Mouse (Mus musculus) stomach, embryonic 15.5 days (tissue): ENCODE results near the gene Fabp3. TPM values are rescaled to one million over a fixed set of nuclear protein-coding genes. Genes with fewer than 3 reads are reported as not detected.

Experiments used
- ATAC-seq: fragments of 200-750 bp; cut with Nextera tagmentation; 2 replicates; pipeline ENCODE4 v1.8.0; 2017; ENCODE audit warnings: low read depth, moderate number of reproducible peaks, moderate TSS enrichment; ENCODE audit not compliant: insufficient read depth, low FRiP score
- H3K27ac ChIP-seq: fragments of 300-500 bp; sonication (generic); 2 replicates; pipeline ENCODE4 v1.5.1; 2015; ENCODE audit warnings: mild to moderate bottlenecking, inconsistent platforms
- H3K27me3 ChIP-seq: fragments of 300-500 bp; sonication (generic); replicated peaks from 2 replicates; pipeline ENCODE4 v1.6.1; 2015; ENCODE audit warnings: inconsistent platforms
- H3K36me3 ChIP-seq: fragments of 300-500 bp; sonication (generic); 2 replicates; pipeline ENCODE4 v1.6.1; 2015; ENCODE audit warnings: inconsistent platforms
- H3K4me1 ChIP-seq: fragments of 300-500 bp; sonication (generic); 2 replicates; pipeline ENCODE4 v1.6.1; 2015; ENCODE audit warnings: inconsistent platforms
- H3K4me2 ChIP-seq: fragments of 300-500 bp; sonication (generic); 2 replicates; pipeline ENCODE4 v1.6.1; 2015; ENCODE audit warnings: mild to moderate bottlenecking, inconsistent platforms
- H3K4me3 ChIP-seq: fragments of 300-500 bp; sonication (generic); replicated peaks from 2 replicates; pipeline ENCODE4 v1.5.1; 2015; ENCODE audit warnings: inconsistent platforms
- H3K9ac ChIP-seq: fragments of 300-500 bp; sonication (generic); 2 replicates; pipeline ENCODE4 v1.6.1; 2015; ENCODE audit warnings: inconsistent platforms
- H3K9me3 ChIP-seq: fragments of 300-500 bp; sonication (generic); 2 replicates; pipeline ENCODE4 v1.6.1; 2016; ENCODE audit warnings: inconsistent platforms
- WGBS: fragments of 180-500 bp; shearing (Covaris S2); methylation state at CpG from one replicate; pipeline ENCODE4 v1.1.7; 2015; 5-methylcytosine and 5-hydroxymethylcytosine counted together
- polyA plus RNA-seq: library from polyadenylated mRNA; unstranded; fragments of >200 nt; fragmentation: Nextera tagmentation; extraction: Ambion mirVana; gene quantifications from 2 replicates; pipeline ENCODE4 v1.2.1, GENCODE M21; 2015

The Fabp3 gene
- polyA plus RNA-seq, 1 experiment from 2014 or later: 7.4 TPM

- peak; percentile 48; the same call in 1 of the 2 replicates for ATAC-seq
- peak overlapping the region; percentile 97 for H3K4me2 ChIP-seq
- peaks cover 11% of the 10 kb centered on the region; the same call in 1 of the 2 replicates for H3K4me1 ChIP-seq
- peaks cover 12% of the 10 kb centered on the region; the same call in 1 of the 2 replicates for H3K27me3 ChIP-seq
- H3K9me3 ChIP-seq: no peaks in the 10 kb centered on the region
- no peaks in the 10 kb centered on the region for H3K36me3 ChIP-seq
- under 1% methylated on average over 27 of the region's 29 CpGs for WGBS
- H3K27ac ChIP-seq: no peak overlapping the region
- peak overlapping the region; percentile 42 for H3K9ac ChIP-seq
- H3K4me3 ChIP-seq: peak overlapping the region; percentile 58
Observed at GRCm38 (mm10) chr4:130274346-130275015, 33.9 kb upstream of the Fabp3 start.

GRCm38 (mm10) chr4:130275016-130275822, 33.2 kb upstream of the Fabp3 start:
- H3K27ac ChIP-seq: no peak overlapping the region

DNA sequence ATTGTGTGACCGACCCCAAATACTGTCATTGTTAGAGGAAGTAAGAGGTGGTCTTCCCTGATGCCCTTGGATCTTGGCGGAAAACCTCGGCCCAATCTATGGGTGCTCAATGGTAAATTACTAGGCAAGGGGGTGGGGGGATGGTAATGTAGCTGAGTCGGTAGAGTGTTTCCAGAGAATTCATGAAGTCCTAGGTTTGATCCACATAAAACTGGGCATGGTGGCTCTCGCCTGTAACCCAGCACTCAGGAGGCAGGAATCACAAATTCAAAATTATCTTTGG, 32.6 kb upstream of the Fabp3 start:
- Histone ChIP-seq H3K9ac (no peak overlapping the region), H3K36me3 (no peaks in the 10 kb centered on the region), H3K4me1 (peaks cover 11% of the 10 kb centered on the region; the same call in 1 of the 2 replicates), H3K27me3 (peaks cover 12% of the 10 kb centered on the region; the same call in 1 of the 2 replicates), H3K9me3 (no peaks in the 10 kb centered on the region), H3K27ac (no peak overlapping the region), H3K4me2 (peak overlapping the region; percentile 97), H3K4me3 (peak overlapping the region; percentile 58)
- ATAC-seq: no peak
- 49% methylated on average over 5 of the region's 5 CpGs for WGBS

More at GRCm38 (mm10) chr4:130275016-130275822, 33.2 kb upstream of the Fabp3 start:
- no peaks in the 10 kb centered on the region for H3K9me3 ChIP-seq
- H3K9ac ChIP-seq: peak overlapping the region; percentile 42
- WGBS: 2% methylated on average over 61 of the region's 62 CpGs
- H3K4me1 ChIP-seq: peaks cover 11% of the 10 kb centered on the region; the same call in 1 of the 2 replicates
- H3K4me3 ChIP-seq: peak overlapping the region; percentile 58
- H3K4me2 ChIP-seq: peak overlapping the region; percentile 97
- ATAC-seq: peak; percentile 75
- H3K36me3 ChIP-seq: no peaks in the 10 kb centered on the region
- H3K27me3 ChIP-seq: peaks cover 12% of the 10 kb centered on the region; the same call in 1 of the 2 replicates

GRCm38 (mm10) chr4:130276573-130277176, 31.7 kb upstream of the Fabp3 start:
- H3K4me2 ChIP-seq: no peak overlapping the region
- peaks cover 12% of the 10 kb centered on the region; the same call in 1 of the 2 replicates for H3K27me3 ChIP-seq
- H3K27ac ChIP-seq: no peak overlapping the region
- peaks cover 11% of the 10 kb centered on the region; the same call in 1 of the 2 replicates for H3K4me1 ChIP-seq
- ATAC-seq: no peak
- H3K9ac ChIP-seq: no peak overlapping the region
- H3K9me3 ChIP-seq: no peaks in the 10 kb centered on the region
- no peak overlapping the region for H3K4me3 ChIP-seq
- H3K36me3 ChIP-seq: no peaks in the 10 kb centered on the region
- WGBS: 59% methylated on average over 7 of the region's 7 CpGs

GRCm38 (mm10) chr4:130279105-130279504, 29.3 kb upstream of the Fabp3 start, which contains the start of gene Serinc2:
Serinc2 (minus strand) TSS chr4:130279205.
- Histone ChIP-seq H3K4me3 (no peak within 1 kb of the TSS), H3K4me2 (no peak within 1 kb of the TSS), H3K27ac (no peak within 1 kb of the TSS), H3K27me3 (peaks cover 9% of the 10 kb centered on the region; the same call in 1 of the 2 replicates), H3K9ac (no peak within 1 kb of the TSS), H3K4me1 (peaks cover 8% of the 10 kb centered on the region; the same call in 1 of the 2 replicates), H3K9me3 (no peaks in the 10 kb centered on the region), H3K36me3 (no peaks in the 10 kb centered on the region)
- no peak for ATAC-seq
- WGBS: 65% methylated on average over 2 of the region's 2 CpGs

DNA sequence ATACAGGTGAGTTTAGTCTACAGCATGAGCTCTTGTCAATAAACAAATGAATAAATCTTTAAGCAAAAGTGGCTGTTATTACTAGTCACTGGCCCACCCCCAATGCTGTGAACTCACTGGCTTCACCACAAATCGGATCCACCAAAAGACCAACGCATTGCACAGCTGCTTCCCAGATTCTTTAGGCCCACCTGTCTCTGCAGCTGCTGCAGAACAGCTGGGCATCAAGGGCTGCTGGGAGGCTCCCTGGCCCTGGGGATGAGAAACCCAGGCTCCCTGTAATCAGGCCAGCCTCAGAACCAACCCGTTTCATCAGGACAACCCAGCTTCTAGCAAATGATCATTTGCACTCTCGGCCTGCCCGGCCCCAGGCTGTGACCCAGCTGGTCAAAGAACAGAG, 25.5 kb upstream of the Fabp3 start:
- no peak for ATAC-seq
- H3K4me1 ChIP-seq: no peaks in the 10 kb centered on the region
- H3K36me3 ChIP-seq: no peaks in the 10 kb centered on the region
- WGBS: 78% methylated on average over 5 of the region's 5 CpGs
- no peaks in the 10 kb centered on the region for H3K9me3 ChIP-seq
- no peak overlapping the region for H3K4me3 ChIP-seq
- 0 out of 2 replicates have a peak, but pooled peaks cover 2% of the 10 kb centered on the region for H3K27me3 ChIP-seq
- H3K9ac ChIP-seq: no peak overlapping the region
- H3K27ac ChIP-seq: no peak overlapping the region
- no peak overlapping the region for H3K4me2 ChIP-seq

DNA sequence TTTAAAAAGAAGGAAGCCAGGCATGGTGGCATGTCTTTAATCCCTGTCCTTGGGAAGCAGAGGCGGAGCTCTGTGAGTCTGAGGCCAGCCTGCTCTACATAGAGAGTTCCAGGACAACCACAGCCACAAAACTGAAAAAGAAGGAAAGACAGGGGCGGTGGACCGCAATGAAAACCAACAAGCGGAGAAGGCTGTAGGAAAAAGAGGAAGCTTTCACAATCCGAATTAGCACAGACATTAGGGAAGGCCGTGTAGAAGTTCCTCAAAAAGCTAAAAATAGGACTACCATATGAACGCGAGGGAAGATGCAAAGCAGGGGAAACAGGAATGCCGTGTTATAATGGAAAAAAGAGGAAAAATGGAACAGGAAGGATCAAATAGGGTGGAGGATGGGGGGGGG, 24.6 kb upstream of the Fabp3 start:
- Histone ChIP-seq H3K9ac (no peak overlapping the region), H3K9me3 (no peaks in the 10 kb centered on the region), H3K4me2 (no peak overlapping the region), H3K4me3 (no peak overlapping the region), H3K27me3 (no peaks in the 10 kb centered on the region), H3K36me3 (no peaks in the 10 kb centered on the region), H3K27ac (no peak overlapping the region), H3K4me1 (no peaks in the 10 kb centered on the region)
- ATAC-seq: no peak
- WGBS: 80% methylated on average over 9 of the region's 9 CpGs

DNA sequence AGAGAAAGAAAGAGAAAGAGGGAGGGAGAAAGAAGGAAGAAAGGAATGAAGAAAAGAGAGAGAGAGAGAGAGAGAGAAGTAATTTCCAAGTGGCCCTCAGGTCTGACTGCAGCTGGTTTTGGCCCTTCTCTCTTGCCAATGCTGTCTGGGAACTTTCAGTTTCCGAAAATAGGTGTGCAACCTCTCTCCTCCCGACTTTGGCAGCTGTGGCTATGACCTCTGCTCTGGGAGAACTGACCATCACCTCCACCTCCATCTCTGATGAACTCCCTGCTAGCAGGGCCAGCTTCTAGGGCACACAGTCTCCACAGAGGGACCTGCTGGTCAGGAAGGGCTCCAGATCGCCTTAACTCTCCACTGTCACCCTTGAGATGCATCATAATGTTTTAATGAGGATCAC, 21.9 kb upstream of the Fabp3 start:
- Histone ChIP-seq H3K27me3 (no peaks in the 10 kb centered on the region), H3K27ac (no peak overlapping the region), H3K4me3 (no peak overlapping the region), H3K9ac (no peak overlapping the region), H3K4me1 (no peaks in the 10 kb centered on the region), H3K36me3 (no peaks in the 10 kb centered on the region), H3K9me3 (no peaks in the 10 kb centered on the region), H3K4me2 (no peak overlapping the region)
- ATAC-seq: no peak
- WGBS: 52% methylated on average over 3 of the region's 3 CpGs

DNA sequence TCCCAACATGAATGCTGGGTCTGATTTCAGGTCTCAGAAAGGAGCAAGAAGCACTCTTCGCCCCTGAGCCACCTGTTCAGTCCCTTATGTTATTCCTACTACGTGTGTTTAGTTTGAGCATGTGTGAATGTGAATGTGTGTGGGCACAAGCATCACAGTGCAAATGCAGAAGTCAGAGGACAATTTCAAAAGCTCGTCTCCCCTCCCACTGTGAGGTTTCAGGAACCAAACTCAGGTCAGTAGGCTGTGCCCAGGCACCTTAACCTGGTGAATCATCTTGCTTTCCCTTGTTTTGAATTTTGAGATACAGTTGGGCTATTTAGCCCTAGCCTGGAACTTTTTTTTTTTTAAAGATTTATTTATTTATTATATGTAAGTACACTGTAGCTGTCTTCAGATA, 18.6 kb upstream of the Fabp3 start:
- Histone ChIP-seq H3K27me3 (no peaks in the 10 kb centered on the region), H3K4me2 (no peak overlapping the region), H3K9me3 (no peaks in the 10 kb centered on the region), H3K4me3 (no peak overlapping the region), H3K36me3 (no peaks in the 10 kb centered on the region), H3K4me1 (no peaks in the 10 kb centered on the region), H3K27ac (no peak overlapping the region), H3K9ac (no peak overlapping the region)
- WGBS: 73% methylated on average over 3 of the region's 3 CpGs
- ATAC-seq: no peak

- WGBS: 1% methylated on average over 4 of the region's 4 CpGs
- Histone ChIP-seq H3K9me3 (no peaks in the 10 kb centered on the region), H3K27ac (no peak overlapping the region), H3K4me1 (no peaks in the 10 kb centered on the region), H3K36me3 (no peaks in the 10 kb centered on the region), H3K4me3 (no peak overlapping the region), H3K27me3 (no peaks in the 10 kb centered on the region), H3K9ac (no peak overlapping the region), H3K4me2 (no peak overlapping the region)
- ATAC-seq: no peak; the same call in 1 of the 2 replicates
Observed at GRCm38 (mm10) chr4:130292271-130292670, 16.1 kb upstream of the Fabp3 start.

DNA sequence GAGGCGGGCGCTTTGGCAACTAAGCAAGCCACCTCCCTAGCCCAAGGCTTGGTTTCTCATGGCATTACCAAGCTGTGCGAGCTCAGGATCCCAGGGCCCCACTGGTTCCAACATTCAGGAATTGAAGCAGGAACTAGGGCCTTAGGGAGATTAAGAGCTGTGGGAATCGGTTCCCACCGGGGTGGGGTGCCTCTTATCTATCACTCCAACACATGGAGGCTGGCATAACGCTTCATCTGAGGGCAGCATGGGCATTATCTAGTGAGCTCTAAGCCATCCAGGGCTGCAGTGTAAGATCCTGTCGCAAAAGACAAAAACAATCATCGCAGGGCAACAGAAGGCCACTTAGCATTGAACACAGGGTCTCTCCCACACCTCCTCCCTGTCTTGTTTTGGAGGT, 13.9 kb upstream of the Fabp3 start:
- H3K4me1 ChIP-seq: no peaks in the 10 kb centered on the region
- peak; percentile 42; the same call in 1 of the 2 replicates for ATAC-seq
- no peak overlapping the region for H3K4me2 ChIP-seq
- WGBS: 80% methylated on average over 8 of the region's 8 CpGs
- H3K27ac ChIP-seq: no peak overlapping the region
- H3K36me3 ChIP-seq: no peaks in the 10 kb centered on the region
- no peaks in the 10 kb centered on the region for H3K9me3 ChIP-seq
- H3K4me3 ChIP-seq: no peak overlapping the region
- H3K9ac ChIP-seq: no peak overlapping the region
- no peaks in the 10 kb centered on the region for H3K27me3 ChIP-seq
